In genomic region chr5:93267851-93268606, GRCm38 (mm10) we compare ENCODE assay signal across 8 mouse cellular contexts. TPM values are rescaled to one million over a fixed set of nuclear protein-coding genes. Genes with fewer than 3 reads are reported as not detected.
DNase-seq lines count a peak whose midpoint lies in the region; ATAC-seq lines count a peak whose summit lies in the region.

No protein-coding gene starts in this region.

- peak; percentile 89 for DNase-seq in adipocyte (ENCODE audit: low spot score)
- DNase-seq in embryo, embryonic 10 days (ENCODE audit: low spot score) = peak; percentile 85
- DNase-seq in gastrocnemius, postnatal 14 days = peak; percentile 81
- peak; percentile 73 to 79 for DNase-seq in left cerebral cortex, postnatal 25 days (ENCODE audit: low spot score in 2 of 2)
- peak; percentile 92 for DNase-seq in mesoderm, embryonic 11.5 days (ENCODE audit: low read depth, low spot score)
- DNase-seq in right cerebral cortex, postnatal 25 days = peak; percentile 79
- peak; percentile 78 to 85 for DNase-seq in urinary bladder, postnatal 36 days (ENCODE audit: low spot score in 2 of 2)

- peak; percentile 65 for ATAC-seq in inflammation-experienced regulatory T-cells, adult 6 months

- intact Hi-C loops in gastrocnemius, postnatal 14 days (cut with DNase I; ENCODE audit: low total_unique reads) = no loop called here
- intact Hi-C loops in left cerebral cortex, postnatal 25 days (cut with DNase I) = loop anchor here (1.0 to 10.0 kb wide), 3 partner anchors 62 to 593 kb away; partner anchors contain the start of genes 2010109A12Rik, Ccdc158, Ccni and Sept11

RNA-seq across cellular contexts. Expression of gene Ccng2, which starts 1.0 kb away (rescaled TPM):
- 10 to 100 TPM in 1 of 2 experiments, 1 to 10 TPM in 1; 9.6 to 16.6 TPM for total RNA-seq in gastrocnemius, postnatal 14 days (2021)
- 10 to 100 TPM; 18.7 to 44.9 (median 25.2) TPM for polyA plus RNA-seq in inflammation-experienced regulatory T-cells, adult 6 months (2017; shearing (Covaris generic))
- 10 to 100 TPM; 44.3 to 46.4 TPM for total RNA-seq in left cerebral cortex, postnatal 25 days (2021)

Comparison
In these comparisons a context has a peak if more than half of its experiments do, and no peak if none do; other contexts are left out.
1. Peak in every context shown above with its lines: DNase-seq and ATAC-seq.